Mouse (Mus musculus): ENCODE measurements around the gene Zfp598. TPM values are rescaled to one million over a fixed set of nuclear protein-coding genes. Genes with fewer than 3 reads are reported as not detected.

Gene Zfp598
- polyA plus RNA-seq, 1 experiment, result 42.1 TPM

- no peak overlapping the region for H3K9ac ChIP-seq (ENCODE audit: low read depth, poor library complexity, severe bottlenecking)
- H3K4me3 ChIP-seq (ENCODE audit: low read depth, low read length), result no peak overlapping the region
Observed at GRCm38 (mm10) chr17:24705821-24706220, 36.3 kb downstream of the Zfp598 start.

GRCm38 (mm10) chr17:24706982-24707800 is 37.7 kb downstream of the Zfp598 start, which contains the start of gene Tbl3:
Gene Tbl3 (minus strand): TSS chr17:24707660.
- Histone ChIP-seq H3K27me3 (ENCODE audit: control insufficient read depth, insufficient read depth, low read length, poor library complexity, severe bottlenecking) (no peaks in the 10 kb centered on the region), H3K9me3 (replicated peaks; ENCODE audit: control insufficient read depth, insufficient read depth, low read length, poor library complexity, severe bottlenecking) (no peaks in the 10 kb centered on the region), H3K27ac (ENCODE audit: insufficient read depth, low read length) (peak within 1 kb of the TSS; percentile 58), H3K36me3 (ENCODE audit: control insufficient read depth, insufficient read depth, low read length, poor library complexity, severe bottlenecking) (peaks cover 11% of the 10 kb centered on the region), H3K4me1 (ENCODE audit: control insufficient read depth, insufficient read depth, low read length) (no peaks in the 10 kb centered on the region), H3K4me3 (ENCODE audit: low read depth, low read length) (peak within 1 kb of the TSS; percentile 84), H3K9ac (ENCODE audit: low read depth, poor library complexity, severe bottlenecking) (peak within 1 kb of the TSS; percentile 59)
- TF ChIP-seq CTCF (IDR thresholded peaks at IDR 0.05; ENCODE audit: low read depth, low read length) (no peak), POLR2A (IDR thresholded peaks at IDR 0.05; ENCODE audit: insufficient read depth, low read length) (peak; percentile 58), EP300 (IDR thresholded peaks at IDR 0.05; ENCODE audit: insufficient read depth, low read depth, low read length) (0 out of 2 replicates have a peak, but pooled peaks have one; percentile 26)

More at GRCm38 (mm10) chr17:24705821-24706220, 36.3 kb downstream of the Zfp598 start:
- H3K4me1 ChIP-seq (ENCODE audit: control insufficient read depth, insufficient read depth, low read length), result no peaks in the 10 kb centered on the region
- no peaks in the 10 kb centered on the region for H3K9me3 ChIP-seq (replicated peaks; ENCODE audit: control insufficient read depth, insufficient read depth, low read length, poor library complexity, severe bottlenecking)
- H3K27me3 ChIP-seq (ENCODE audit: control insufficient read depth, insufficient read depth, low read length, poor library complexity, severe bottlenecking), result no peaks in the 10 kb centered on the region
- TF ChIP-seq POLR2A (IDR thresholded peaks at IDR 0.05; ENCODE audit: insufficient read depth, low read length) (no peak), EP300 (IDR thresholded peaks at IDR 0.05; ENCODE audit: insufficient read depth, low read depth, low read length) (no peak), CTCF (IDR thresholded peaks at IDR 0.05; ENCODE audit: low read depth, low read length) (no peak)
- H3K36me3 ChIP-seq (ENCODE audit: control insufficient read depth, insufficient read depth, low read length, poor library complexity, severe bottlenecking), result peaks cover 17% of the 10 kb centered on the region
- H3K27ac ChIP-seq (ENCODE audit: insufficient read depth, low read length), result no peak overlapping the region

GRCm38 (mm10) chr17:24707801-24708425 is 38.4 kb downstream of the Zfp598 start:
- Histone ChIP-seq H3K4me3 (ENCODE audit: low read depth, low read length) (peak overlapping the region; percentile 84), H3K9ac (ENCODE audit: low read depth, poor library complexity, severe bottlenecking) (peak overlapping the region; percentile 59), H3K27me3 (ENCODE audit: control insufficient read depth, insufficient read depth, low read length, poor library complexity, severe bottlenecking) (no peaks in the 10 kb centered on the region), H3K9me3 (replicated peaks; ENCODE audit: control insufficient read depth, insufficient read depth, low read length, poor library complexity, severe bottlenecking) (no peaks in the 10 kb centered on the region), H3K4me1 (ENCODE audit: control insufficient read depth, insufficient read depth, low read length) (no peaks in the 10 kb centered on the region), H3K27ac (ENCODE audit: insufficient read depth, low read length) (peak overlapping the region; percentile 58), H3K36me3 (ENCODE audit: control insufficient read depth, insufficient read depth, low read length, poor library complexity, severe bottlenecking) (peaks cover 10% of the 10 kb centered on the region)
- TF ChIP-seq POLR2A (IDR thresholded peaks at IDR 0.05; ENCODE audit: insufficient read depth, low read length) (no peak), EP300 (IDR thresholded peaks at IDR 0.05; ENCODE audit: insufficient read depth, low read depth, low read length) (no peak), CTCF (IDR thresholded peaks at IDR 0.05; ENCODE audit: low read depth, low read length) (no peak)

- peaks cover 10% of the 10 kb centered on the region for H3K36me3 ChIP-seq (ENCODE audit: control insufficient read depth, insufficient read depth, low read length, poor library complexity, severe bottlenecking)
- no peak overlapping the region for H3K27ac ChIP-seq (ENCODE audit: insufficient read depth, low read length)
- TF ChIP-seq EP300 (IDR thresholded peaks at IDR 0.05; ENCODE audit: insufficient read depth, low read depth, low read length), result no peak
- TF ChIP-seq CTCF (IDR thresholded peaks at IDR 0.05; ENCODE audit: low read depth, low read length), result no peak
- no peak for TF ChIP-seq POLR2A (IDR thresholded peaks at IDR 0.05; ENCODE audit: insufficient read depth, low read length)
- no peak overlapping the region; the same call in 1 of the 2 replicates for H3K9ac ChIP-seq (ENCODE audit: low read depth, poor library complexity, severe bottlenecking)
- H3K27me3 ChIP-seq (ENCODE audit: control insufficient read depth, insufficient read depth, low read length, poor library complexity, severe bottlenecking), result no peaks in the 10 kb centered on the region
- H3K4me1 ChIP-seq (ENCODE audit: control insufficient read depth, insufficient read depth, low read length), result no peaks in the 10 kb centered on the region
- H3K9me3 ChIP-seq (replicated peaks; ENCODE audit: control insufficient read depth, insufficient read depth, low read length, poor library complexity, severe bottlenecking), result no peaks in the 10 kb centered on the region
- H3K4me3 ChIP-seq (ENCODE audit: low read depth, low read length), result no peak overlapping the region
Observed at GRCm38 (mm10) chr17:24708646-24709045, 39.2 kb downstream of the Zfp598 start.

- H3K4me1 ChIP-seq (ENCODE audit: control insufficient read depth, insufficient read depth, low read length), result no peaks in the 10 kb centered on the region
Observed at GRCm38 (mm10) chr17:24715556-24715955, 46.1 kb downstream of the Zfp598 start.

More at GRCm38 (mm10) chr17:24715556-24715955, 46.1 kb downstream of the Zfp598 start:
- Histone ChIP-seq H3K27ac (ENCODE audit: insufficient read depth, low read length) (no peak overlapping the region), H3K4me3 (ENCODE audit: low read depth, low read length) (no peak overlapping the region), H3K27me3 (ENCODE audit: control insufficient read depth, insufficient read depth, low read length, poor library complexity, severe bottlenecking) (no peaks in the 10 kb centered on the region), H3K9ac (ENCODE audit: low read depth, poor library complexity, severe bottlenecking) (no peak overlapping the region), H3K9me3 (replicated peaks; ENCODE audit: control insufficient read depth, insufficient read depth, low read length, poor library complexity, severe bottlenecking) (no peaks in the 10 kb centered on the region), H3K36me3 (ENCODE audit: control insufficient read depth, insufficient read depth, low read length, poor library complexity, severe bottlenecking) (peaks cover 14% of the 10 kb centered on the region)
- no peak for TF ChIP-seq POLR2A (IDR thresholded peaks at IDR 0.05; ENCODE audit: insufficient read depth, low read length)
- TF ChIP-seq CTCF (IDR thresholded peaks at IDR 0.05; ENCODE audit: low read depth, low read length), result no peak
- no peak for TF ChIP-seq EP300 (IDR thresholded peaks at IDR 0.05; ENCODE audit: insufficient read depth, low read depth, low read length)

Data from ES-Bruce4 (cell line).